Mouse (Mus musculus) CH12.LX (cell line): Measurements from ENCODE around the gene Nsf.
"Not testable (repeated sequence)": the region's sequence is repeated elsewhere in the genome, so short reads cannot be mapped to it uniquely, and the experiment has no call there.

Source experiments
- CTCF ChIP-seq, 2 experiments: IDR thresholded peaks in 1 of 2; conservative IDR thresholded peaks in 1 of 2; 2 replicates each; pipeline ENCODE4 v1.5.1; 2011 to 2012; ENCODE audit warnings: low read depth in 2 of 2, low read length in 2 of 2, improper control_type of control experiment in 1 of 2, inconsistent platforms in 1 of 2, mild to moderate bottlenecking in 1 of 2, moderate library complexity in 1 of 2
- KAT2A ChIP-seq: IDR thresholded peaks from 2 replicates; pipeline ENCODE4 v1.6.1; 2012; ENCODE audit warnings: low read length, improper control_type of control experiment, inconsistent platforms; ENCODE audit not compliant: insufficient replicate concordance
- MAX ChIP-seq: IDR thresholded peaks from 2 replicates; pipeline ENCODE4 v1.6.1; 2011; ENCODE audit warnings: low read length, improper control_type of control experiment
- MAZ ChIP-seq: IDR thresholded peaks from 2 replicates; pipeline ENCODE4 v1.6.1; 2012; ENCODE audit warnings: low read depth, mild to moderate bottlenecking, inconsistent platforms, low read length, improper control_type of control experiment, moderate library complexity
- POLR2A ChIP-seq: IDR thresholded peaks from 2 replicates; pipeline ENCODE4 v1.6.1; 2011; ENCODE audit warnings: low read depth, mild to moderate bottlenecking, improper control_type of control experiment, low read length
- POLR2AphosphoS2 ChIP-seq: IDR thresholded peaks from 2 replicates; pipeline ENCODE4 v1.6.1; 2011; ENCODE audit warnings: low read depth, low read length, improper control_type of control experiment
- TBP ChIP-seq: conservative IDR thresholded peaks from 2 replicates; pipeline ENCODE4 v1.6.1; 2011; ENCODE audit warnings: low read depth, low read length, improper control_type of control experiment
- USF1 ChIP-seq: IDR thresholded peaks from 2 replicates; pipeline ENCODE4 v1.6.1; 2014; ENCODE audit warnings: low read depth, mild to moderate bottlenecking, inconsistent platforms, low read length, improper control_type of control experiment
- USF2 ChIP-seq: conservative IDR thresholded peaks from 2 replicates; pipeline ENCODE4 v1.6.1; 2011; ENCODE audit warnings: low read depth, low read length, improper control_type of control experiment

- not testable (repeated sequence) for TF ChIP-seq TBP; MAX; CTCF (conservative IDR thresholded peaks at IDR 0.05 in 1 of 2, IDR thresholded peaks at IDR 0.05 in 1 of 2; ENCODE audit: low read depth in 2 of 2, low read length in 2 of 2); USF1; POLR2A; KAT2A; USF2; POLR2AphosphoS2; MAZ
Observed at GRCm38 (mm10) chr11:103990049-103990557, 36.2 kb upstream of the Nsf start.
